Comparison of ENCODE assay signal across 35 mouse cellular contexts in genomic region chr1:52742567-52742966, GRCm38 (mm10).
"Had no signal": no experiment of that assay in that cellular context is flagged by ENCODE, and none has a peak within 500 bp of the region (broad histone marks: within the 10 kb centered on the region; RNA-seq: fewer than 3 reads in every experiment).

No protein-coding gene starts in this region.

- H3K4me3 ChIP-seq: heart, embryonic 12.5 days; heart, embryonic 13.5 days; heart, embryonic 15.5 days; hindbrain, embryonic 10.5 days; hindbrain, embryonic 12.5 days; hindbrain, embryonic 13.5 days; hindbrain, embryonic 15.5 days; intestine, embryonic 15.5 days; kidney, embryonic 15.5 days; layer of hippocampus, adult 2 months; left cerebral cortex, adult 2 months had no signal

- H3K9ac ChIP-seq: heart, embryonic 12.5 days; heart, embryonic 13.5 days; heart, embryonic 15.5 days; hindbrain, embryonic 12.5 days; hindbrain, embryonic 13.5 days; hindbrain, embryonic 14.5 days; hindbrain, embryonic 15.5 days; intestine, embryonic 15.5 days; kidney, embryonic 15.5 days had no signal

- H3K9me3 ChIP-seq: heart, embryonic 12.5 days; heart, embryonic 13.5 days; heart, embryonic 15.5 days; hindbrain, embryonic 10.5 days; hindbrain, embryonic 12.5 days; hindbrain, embryonic 13.5 days; hindbrain, embryonic 15.5 days; intestine, embryonic 15.5 days; kidney, embryonic 15.5 days had no signal

- H3K4me1 ChIP-seq: heart, embryonic 12.5 days; heart, embryonic 13.5 days; heart, embryonic 15.5 days; hindbrain, embryonic 10.5 days; hindbrain, embryonic 12.5 days; hindbrain, embryonic 13.5 days; hindbrain, embryonic 15.5 days; intestine, embryonic 15.5 days; kidney, embryonic 15.5 days had no signal

- ATAC-seq: hindbrain, embryonic 16.5 days; hindbrain, postnatal 0 days; inflammation-experienced regulatory T-cells, adult 6 months; intestine, embryonic 15.5 days; intestine, embryonic 16.5 days; intestine, postnatal 0 days had no signal

- DNase-seq: heart, postnatal 10 days; heart, postnatal 14 days; heart, postnatal 36 days; heart, postnatal 4 days; kidney, adult 11 months; kidney, adult 18-20 months; kidney, adult 2 months; kidney, adult 8-10 months; kidney, adult 9 months; kidney, postnatal 10 days; kidney, postnatal 14 days; kidney, postnatal 25 days; kidney, postnatal 36 days; kidney, postnatal 4 days; layer of hippocampus, adult 9-11 months; layer of hippocampus, postnatal 36 days had no signal

- H3K27ac ChIP-seq: heart, embryonic 13.5 days; heart, embryonic 15.5 days; hindbrain, embryonic 10.5 days; hindbrain, embryonic 12.5 days; hindbrain, embryonic 13.5 days; hindbrain, embryonic 14.5 days; hindbrain, embryonic 15.5 days; hindbrain, postnatal 0 days; intestine, embryonic 15.5 days; kidney, embryonic 15.5 days; kidney, postnatal 0 days; layer of hippocampus, adult 2 months; left cerebral cortex, adult 2 months had no signal

- H3K27me3 ChIP-seq: heart, embryonic 12.5 days; heart, embryonic 13.5 days; heart, embryonic 15.5 days; hindbrain, embryonic 12.5 days; hindbrain, embryonic 13.5 days; hindbrain, embryonic 15.5 days; intestine, embryonic 15.5 days; kidney, embryonic 15.5 days had no signal

- H3K4me2 ChIP-seq: heart, embryonic 11.5 days; heart, embryonic 12.5 days; heart, embryonic 13.5 days; heart, embryonic 15.5 days; hindbrain, embryonic 12.5 days; hindbrain, embryonic 13.5 days; hindbrain, embryonic 14.5 days; hindbrain, embryonic 15.5 days; intestine, embryonic 15.5 days; kidney, embryonic 15.5 days had no signal

- H3K36me3 ChIP-seq: heart, embryonic 12.5 days; heart, embryonic 13.5 days; heart, embryonic 15.5 days; hindbrain, embryonic 10.5 days; hindbrain, embryonic 12.5 days; hindbrain, embryonic 13.5 days; hindbrain, embryonic 15.5 days; intestine, embryonic 15.5 days; kidney, embryonic 15.5 days had no signal
